Mouse (Mus musculus) spleen, postnatal 36 days (tissue): ENCODE results near the gene Snrnp70.
"Not testable (repeated sequence)": the region's sequence is repeated elsewhere in the genome, so short reads cannot be mapped to it uniquely, and the experiment has no call there.

ENCODE experiments used
- DNase-seq, 2 experiments: peaks; one replicate each; pipeline ENCODE4 v3.0.0; 2022; ENCODE audit warnings: low spot score in 2 of 2, mixed read lengths in 1 of 2

Gene Snrnp70

DNA sequence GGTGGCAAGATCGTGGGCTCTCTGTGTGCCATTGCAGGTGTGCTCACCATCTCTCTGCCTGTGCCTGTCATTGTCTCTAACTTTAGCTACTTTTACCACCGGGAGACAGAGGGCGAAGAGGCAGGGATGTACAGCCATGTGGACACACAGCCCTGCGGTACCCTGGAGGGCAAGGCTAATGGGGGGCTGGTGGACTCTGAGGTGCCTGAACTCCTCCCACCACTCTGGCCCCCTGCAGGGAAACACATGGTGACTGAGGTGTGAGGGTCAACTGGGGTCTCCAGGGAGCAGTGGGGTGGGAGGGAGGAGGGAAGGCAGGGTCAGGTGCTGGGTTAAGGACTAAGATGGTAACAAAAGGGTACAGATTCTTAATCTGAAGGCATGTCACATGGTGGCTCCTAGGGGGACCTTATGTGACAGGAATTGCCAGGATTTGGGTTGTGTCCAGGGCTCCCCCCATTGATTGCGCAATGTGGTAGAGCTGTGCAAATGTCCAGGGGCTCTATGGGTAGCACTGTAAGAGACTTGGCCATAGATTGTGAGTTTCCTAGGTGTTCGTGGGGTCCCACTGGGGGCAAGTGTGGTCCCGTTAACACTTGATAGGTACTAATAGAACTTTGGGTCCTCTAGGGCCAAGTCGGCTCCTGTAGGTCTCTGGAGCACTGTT lies 14.1 kb upstream of the Snrnp70 start:
- DNase-seq: no peak

DNA sequence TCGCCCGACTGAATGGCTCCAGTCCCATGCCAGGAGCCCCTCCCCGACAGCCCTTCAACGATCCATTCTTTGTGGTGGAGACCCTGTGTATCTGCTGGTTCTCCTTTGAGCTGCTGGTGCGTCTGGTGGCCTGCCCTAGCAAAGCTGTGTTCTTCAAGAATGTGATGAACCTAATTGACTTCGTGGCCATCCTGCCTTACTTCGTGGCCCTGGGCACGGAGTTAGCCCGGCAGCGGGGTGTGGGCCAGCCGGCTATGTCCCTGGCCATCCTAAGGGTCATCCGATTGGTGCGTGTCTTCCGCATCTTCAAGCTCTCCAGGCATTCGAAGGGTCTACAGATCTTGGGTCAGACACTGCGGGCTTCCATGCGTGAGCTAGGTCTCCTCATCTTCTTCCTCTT lies 13.4 kb upstream of the Snrnp70 start:
- DNase-seq: no peak

DNA sequence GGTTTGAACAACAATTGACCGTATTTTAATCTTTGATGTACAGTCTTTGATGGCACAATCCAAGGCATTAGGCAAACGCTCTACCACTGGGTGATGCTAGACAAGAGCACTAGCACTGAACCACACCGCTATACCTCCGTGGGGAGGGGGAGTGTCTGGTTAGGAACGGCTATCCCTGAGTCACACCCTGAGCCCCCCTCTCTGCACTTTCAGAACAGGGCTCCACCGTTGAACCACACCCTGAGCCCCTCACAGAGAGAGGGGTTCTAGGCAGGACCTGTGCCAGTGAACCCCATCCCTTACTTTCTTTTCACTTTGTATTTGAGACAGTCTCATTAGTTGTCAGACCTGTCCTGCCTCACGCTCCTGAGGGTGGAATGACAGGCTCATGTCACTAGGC lies 12.8 kb upstream of the Snrnp70 start:
- DNase-seq: no peak

DNA sequence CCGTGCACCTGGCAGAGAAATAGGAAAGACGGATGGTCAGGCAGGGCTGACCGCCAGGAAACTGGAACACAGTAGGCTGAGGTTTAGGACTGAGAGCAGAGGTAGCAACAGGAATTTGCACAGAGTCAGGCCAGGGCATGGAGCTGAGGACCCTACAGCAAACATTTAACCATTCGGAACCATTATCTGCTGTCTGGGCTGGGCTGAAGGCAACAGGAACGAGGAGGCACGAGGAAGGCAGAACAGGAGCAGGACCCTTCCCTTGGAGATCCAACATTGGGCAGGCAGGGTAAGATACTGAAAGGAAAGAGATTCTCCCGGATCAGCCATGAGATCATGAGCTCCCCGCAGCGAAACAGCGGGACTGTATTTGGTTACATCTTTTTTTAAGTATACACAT lies 12.3 kb upstream of the Snrnp70 start:
- DNase-seq: no peak

DNA sequence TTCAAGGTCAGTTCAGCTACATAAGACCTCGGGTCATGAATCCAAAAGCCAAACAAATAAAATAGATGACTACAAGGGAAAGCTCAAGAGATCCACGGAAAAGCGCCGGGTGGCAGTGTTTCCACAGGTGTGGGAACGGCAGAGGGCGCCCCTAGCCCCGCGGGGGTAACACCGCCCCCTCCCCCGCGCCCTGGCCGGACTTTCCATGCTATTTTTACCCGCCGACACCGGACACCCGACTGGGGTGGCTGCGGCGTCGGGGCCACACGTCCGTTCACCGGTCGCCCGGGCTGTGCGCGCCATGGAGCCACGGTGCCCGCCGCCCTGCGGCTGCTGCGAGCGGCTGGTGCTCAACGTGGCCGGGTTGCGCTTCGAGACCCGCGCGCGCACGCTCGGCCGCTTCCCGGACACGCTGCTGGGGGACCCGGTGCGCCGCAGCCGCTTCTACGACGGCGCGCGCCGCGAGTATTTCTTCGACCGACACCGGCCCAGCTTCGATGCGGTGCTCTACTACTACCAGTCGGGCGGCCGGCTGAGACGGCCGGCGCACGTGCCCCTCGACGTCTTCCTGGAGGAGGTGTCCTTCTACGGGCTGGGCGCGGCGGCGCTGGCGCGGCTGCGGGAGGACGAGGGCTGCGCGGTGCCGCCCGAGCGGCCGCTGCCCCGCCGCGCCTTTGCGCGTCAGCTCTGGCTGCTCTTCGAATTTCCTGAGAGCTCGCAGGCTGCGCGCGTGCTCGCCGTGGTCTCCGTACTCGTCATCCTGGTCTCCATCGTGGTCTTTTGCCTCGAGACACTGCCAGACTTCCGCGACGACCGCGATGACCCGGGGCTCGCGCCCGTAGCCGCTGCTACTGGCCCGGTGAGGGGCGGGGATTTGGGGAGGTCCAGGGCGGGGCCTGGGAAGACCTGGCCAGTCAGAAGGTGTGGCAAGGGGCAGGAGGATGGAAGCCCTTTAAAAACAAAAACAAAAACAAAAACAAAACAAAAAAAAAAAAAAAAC lies 10.9 kb upstream of the Snrnp70 start:
- no peak for DNase-seq

DNA sequence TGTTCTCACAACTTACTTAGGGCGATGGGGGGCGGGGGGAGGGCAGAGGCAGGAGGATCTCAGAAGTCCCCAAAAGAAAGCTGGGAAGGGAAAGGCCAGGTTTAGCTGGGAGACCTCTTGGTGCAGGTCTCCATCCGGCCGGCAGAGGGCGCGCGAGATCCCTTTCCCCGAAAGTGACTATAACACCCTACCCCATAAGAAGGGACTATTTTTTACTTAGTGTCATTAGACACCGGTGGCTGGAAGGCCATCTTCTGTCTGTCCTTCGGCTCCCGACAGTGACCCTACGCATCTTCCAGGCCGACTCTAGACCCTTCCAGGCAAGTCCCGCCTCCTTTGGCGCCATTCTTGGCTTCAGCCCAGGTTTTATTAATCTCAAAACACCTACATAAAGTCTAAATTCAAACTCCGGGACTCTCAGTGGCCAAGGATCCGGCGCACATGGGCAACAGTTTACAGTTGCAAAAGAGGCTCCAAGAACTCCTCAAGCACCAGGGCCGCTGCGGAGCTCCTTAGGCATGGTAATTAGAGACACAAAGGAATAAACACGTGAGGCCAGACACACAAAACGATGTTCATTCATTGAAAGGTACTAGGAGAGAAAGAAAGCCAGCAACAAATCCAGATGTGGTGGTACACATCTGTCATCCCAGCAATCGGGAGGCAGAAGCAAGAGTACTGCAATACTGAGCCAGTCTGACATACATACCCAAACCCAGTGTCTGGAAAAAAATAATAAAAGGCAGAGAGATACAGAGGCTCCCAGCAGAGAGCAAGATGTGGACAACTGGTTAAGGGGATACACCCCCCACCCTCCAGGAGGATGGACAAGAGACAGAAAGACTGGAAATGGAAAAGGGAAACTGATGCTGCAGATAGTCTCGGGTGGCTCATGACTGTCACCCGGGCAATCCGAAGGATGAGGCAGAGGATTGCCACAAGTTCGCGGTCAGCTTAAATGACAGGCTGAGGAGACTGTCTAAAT lies 9.8 kb upstream of the Snrnp70 start, which contains the start of gene Kcna7:
TSS of gene Kcna7 (plus strand) at position 563 of the 985 bp plus-strand sequence.
- DNase-seq: peak; percentile 57 to 69

DNA sequence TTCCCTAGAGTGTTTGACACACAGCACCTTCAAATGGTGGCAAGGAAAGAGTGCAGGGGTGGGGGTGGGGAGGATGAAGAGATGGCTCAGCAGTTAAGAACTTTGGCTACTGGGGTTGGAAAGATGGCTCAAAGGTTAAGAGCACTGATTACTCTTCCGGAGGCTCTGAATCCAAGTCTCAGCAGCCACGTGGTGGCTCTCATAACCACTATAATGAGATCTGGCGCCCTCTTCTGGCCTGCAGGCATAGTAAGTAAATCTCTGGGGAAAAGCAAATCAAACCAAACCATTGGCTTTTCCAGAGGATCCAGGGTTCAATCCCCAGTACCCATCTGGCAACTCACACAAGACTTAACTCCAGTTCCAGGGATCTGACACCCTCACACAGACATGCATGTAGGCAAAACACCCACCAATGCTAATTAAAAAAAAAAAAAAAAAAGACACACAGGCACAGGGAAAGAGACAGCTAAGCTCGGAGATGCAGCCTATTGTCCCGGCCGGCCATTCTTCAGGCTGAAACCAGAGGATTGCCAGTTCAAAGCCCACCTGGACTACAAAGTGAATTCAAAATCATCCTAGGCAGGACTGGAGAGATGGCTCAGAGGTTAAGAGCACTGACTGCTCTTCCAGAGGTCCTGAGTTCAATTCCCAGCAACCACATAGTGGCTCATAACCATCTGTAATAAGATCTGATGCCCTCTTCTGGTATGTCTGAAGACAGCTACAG lies 8.2 kb upstream of the Snrnp70 start:
- DNase-seq: peak; percentile 46 to 61

DNA sequence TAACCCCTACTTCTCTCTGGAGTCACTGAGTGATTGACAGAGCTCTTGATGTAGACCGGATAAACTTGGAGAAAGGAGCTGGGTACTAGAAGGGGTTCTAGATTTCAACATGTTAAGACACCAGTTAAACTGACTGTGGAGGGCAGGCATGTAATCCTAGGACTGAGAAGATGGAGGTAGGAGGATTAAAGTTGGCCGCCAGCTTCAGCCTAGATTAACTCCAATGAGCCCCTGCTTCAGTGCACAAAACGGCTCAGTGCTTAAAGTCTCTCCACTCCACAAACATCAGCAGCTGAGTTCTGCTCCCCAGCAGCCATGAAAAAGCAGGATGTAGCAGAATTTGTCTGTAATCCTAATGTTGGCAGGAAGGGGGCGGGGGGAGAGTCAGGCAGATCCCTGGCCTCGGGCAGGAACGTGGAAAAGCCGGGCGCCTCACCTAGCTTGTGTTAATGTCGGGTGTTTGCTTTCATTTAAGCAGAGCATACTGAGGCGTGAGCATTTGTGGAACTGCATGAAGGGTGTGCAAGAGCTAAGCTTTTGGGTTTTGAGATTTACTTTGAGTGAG lies 6.1 kb upstream of the Snrnp70 start:
- DNase-seq: no peak

DNA sequence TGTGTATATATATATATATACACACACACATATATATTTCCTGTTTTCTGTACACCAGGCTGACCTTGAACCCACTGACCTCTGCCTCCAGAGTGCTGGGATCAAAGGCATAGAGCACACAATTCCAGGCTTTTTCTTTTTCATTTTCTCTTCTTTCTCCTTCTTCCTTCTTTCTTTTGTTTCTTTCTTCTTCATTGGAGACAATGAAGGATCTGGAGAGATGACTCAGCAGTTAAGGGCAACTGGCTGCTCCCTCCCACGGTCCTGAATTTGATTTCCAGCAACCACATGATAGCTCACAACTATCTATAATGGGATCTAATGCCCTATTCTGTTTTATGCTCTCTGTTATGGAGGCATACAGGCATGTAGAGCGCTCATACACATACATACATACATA lies 1.2 kb upstream of the Snrnp70 start:
- DNase-seq: no peak

DNA sequence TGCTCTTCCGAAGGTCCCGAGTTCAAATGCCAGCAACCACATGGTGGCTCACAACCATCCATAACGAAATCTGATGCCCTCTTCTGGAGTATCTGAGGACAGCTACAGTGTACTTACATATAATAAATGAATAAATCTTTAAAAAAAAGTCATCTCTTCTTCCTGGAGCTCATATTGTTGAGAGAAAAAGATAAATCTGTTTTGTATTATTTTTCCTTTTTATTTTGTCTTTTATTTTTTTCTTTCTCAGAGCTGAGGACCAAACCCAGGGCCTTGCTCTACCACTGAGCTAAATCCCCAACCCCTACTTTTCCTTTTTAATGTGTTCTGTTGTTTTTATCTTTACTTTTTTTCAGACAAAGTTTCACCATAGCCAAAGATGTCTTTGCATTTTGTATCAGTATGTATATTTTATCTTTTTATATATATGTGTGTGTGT lies 814 bp upstream of the Snrnp70 start:
- not testable (repeated sequence) for DNase-seq

DNA sequence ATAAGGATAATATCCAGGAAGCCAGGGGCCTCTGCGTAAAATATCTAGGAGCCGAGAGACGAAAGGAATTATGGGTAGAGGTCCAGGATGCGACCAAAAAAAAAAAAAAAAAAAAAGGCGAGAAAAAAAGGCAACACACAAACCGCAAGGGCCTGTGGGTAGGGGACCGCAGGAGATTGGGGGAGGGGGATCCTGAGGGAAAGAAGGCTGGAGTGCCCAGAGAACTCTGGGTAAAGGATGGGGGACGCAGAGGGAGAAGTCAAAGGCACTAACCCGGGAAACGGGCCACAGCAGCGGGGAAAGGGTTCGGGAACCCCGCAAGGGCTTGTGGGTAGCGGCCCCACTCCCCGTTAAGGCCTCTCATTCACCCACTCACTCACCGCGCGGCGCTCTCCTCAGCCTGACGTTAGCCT lies 407 bp downstream of the Snrnp70 start:
- DNase-seq: no peak

DNA sequence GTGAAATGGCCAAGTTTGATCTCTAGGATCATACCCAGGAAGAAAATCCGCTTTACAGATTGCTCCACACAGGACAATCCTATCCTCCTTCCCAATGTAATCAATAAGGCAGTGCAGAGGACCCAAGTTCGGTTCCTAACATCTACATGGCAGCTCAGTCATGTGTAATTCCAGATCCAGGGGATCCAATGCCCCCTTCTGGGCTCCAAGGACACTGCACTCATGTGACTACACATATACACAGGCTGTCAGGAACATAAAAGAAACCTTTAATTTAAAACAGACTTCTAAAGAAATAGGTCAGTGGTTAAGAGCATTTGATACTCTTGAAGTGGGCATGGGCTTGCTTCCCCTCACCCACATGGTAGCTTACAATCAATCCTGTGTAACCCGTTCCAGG lies 9.5 kb downstream of the Snrnp70 start:
- DNase-seq: no peak

DNA sequence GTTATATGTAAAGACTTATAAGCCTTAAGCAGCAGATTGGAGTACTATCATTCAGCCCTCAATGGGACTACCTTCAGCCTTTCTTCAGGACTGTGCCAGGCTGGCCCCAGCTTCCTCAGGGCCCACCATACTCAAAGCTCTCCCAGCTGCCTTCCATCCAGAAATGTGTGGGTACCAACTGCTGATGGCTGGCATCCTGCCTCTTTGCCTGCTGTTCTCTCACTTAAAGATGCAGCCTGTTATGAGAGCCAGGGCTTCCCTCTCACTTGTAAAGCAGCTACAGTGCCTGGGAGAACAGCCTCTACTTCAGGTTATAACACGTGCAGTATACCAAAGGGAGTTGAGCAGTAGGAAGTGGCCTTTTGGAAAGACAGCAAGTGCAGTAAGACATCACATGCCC lies 19.5 kb downstream of the Snrnp70 start:
- no peak for DNase-seq

DNA sequence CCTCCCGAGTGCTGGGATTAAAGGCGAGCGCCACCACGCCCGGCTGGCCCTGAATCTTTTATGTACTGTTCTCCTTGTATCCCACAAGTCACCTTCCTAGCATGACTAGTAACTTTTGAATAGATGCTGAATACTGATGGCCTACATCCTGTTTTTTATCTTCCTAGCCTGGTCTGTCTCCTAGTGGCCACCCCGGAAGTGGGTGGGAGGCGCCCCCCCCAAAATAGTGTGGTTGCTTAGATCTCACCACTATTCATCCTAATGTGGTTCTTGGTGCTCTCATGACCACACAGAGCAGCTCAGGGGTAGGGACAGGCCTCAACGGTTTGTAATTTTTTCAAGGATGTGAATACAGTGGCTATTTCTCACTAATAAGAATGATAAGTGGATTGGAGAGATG lies 20.9 kb downstream of the Snrnp70 start:
- DNase-seq: no peak

DNA sequence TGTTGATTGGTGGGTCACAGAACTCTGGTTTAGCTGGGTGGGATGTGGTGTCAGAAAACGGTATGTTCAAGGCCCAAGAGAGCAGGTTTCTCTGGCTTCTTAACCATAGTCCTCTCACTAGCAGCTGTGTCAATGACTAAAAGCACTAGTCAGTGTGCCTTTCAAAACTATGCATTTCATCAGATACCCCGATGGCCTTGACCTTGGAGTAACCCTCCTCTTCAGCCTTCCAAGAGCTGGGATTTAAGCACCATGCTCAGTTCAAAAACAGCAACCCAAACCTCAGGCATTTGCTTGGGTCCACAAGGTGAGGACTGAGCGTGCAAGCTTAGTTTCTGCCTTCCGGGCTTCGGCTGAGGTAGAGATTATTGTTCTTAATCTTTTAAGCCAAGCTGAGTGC lies 23.2 kb downstream of the Snrnp70 start:
- no peak for DNase-seq

DNA sequence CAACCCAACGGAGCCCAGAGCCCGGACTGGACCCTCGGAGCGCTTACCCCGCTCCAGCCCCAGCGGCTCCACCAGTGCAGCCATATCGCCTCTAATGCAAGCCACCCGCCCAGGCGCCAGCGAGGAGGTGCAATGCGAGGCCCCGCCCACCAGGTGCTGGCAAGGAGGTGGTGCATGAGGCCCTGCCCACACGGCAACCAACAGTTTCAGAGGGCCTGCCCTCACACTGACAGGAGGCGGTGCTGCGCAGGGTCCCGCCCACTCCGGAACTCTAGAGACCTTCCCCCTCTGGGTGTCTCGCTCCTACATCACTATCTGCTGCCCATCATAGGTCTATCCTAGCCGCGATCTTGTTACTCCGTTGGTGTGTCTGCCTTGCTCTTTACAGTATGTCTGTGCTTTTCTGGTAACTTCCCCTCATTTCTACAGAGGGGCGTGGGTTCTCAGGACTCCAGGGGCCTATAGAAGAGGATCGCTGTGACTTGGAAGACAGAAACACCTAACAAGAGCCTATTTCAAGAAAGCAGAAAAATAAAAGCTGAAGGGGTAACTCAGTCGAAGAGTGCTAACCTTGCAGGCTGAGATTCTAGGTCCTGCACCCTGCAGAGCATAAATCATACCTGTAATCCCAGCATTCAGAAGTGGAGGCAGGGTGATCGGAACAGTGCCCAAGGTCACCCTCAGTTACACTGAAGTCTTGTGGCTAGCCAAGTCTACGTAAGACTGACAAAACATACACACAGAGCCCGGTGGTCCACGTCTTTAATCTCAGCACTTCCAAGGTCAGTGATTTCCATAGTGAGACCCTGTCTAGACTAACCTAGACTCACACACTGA lies 24.8 kb downstream of the Snrnp70 start, which contains the start of gene Lin7b:
TSS of gene Lin7b (minus strand) at position 109 of the 837 bp plus-strand sequence.
- peak; percentile 92 to 93 for DNase-seq

DNA sequence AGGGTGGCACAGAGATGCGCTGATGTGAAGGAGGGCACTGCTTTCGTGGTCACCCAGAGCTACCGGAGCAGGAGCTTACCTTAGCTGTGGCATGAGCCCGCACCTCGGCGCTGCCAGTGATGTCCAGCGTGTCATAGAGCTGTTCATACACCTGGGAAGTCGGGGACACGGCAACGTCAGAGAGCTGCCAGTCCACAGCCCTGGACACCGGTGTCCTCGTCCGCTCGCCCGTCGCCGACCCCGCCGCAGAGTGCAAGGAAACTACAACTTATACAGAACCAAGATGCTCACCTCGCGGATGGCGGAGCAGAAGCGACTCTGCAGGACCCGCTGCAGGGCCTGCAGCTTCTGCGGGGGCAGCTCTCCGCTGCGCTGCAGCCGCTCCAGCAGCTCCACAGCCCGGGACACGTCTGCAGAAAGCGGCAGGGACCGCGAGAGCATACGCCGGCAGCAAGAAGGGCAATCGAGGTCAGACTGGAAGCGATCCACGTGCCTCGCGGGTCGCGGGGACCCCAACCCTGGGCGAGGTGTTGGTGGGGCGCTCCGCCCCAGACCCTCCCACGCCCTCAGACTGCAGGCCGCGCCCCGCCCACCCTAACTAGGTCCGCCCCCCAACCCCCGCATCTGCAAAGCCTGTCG lies 25.6 kb downstream of the Snrnp70 start:
- no peak for DNase-seq

DNA sequence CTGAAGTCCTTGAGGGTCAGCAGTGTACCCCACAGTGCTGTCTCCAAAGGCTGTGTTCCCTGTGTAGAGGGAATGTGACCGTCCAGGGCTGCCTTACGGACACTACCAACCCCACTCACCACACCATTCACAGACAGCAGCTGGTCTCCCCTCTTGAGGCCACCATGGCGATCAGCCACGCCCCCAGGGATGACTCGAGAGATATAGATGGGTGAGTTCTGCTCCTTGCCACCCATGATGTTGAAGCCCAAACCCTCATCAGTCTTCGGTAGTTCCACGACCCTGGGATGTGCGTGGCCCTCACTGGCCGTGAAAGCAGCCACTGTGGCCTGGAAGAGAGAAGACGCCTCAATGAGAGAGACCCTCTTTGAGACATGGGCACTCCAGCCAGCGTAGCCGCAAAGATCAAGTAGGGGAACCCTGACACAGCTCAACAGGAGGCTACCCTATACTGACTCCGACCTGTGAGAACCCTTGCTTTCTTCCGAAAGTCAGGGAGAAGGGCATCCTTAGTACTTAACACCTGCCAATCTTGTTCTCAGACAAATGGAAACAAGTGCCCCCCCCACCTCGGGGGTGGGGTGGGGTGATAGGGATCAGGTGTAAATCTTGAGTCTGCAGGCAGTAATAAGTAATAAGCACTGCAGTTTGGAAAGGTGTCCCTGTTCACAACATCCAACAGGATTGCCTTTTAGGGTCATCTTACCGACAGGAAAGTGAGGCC lies 26.4 kb downstream of the Snrnp70 start:
- no peak for DNase-seq
